Mouse (Mus musculus) ES-Bruce4 (cell line): Measurements from ENCODE around the gene Aspscr1.

Source experiments
- CTCF ChIP-seq: IDR thresholded peaks from one replicate; pipeline ENCODE4 v1.8.1; 2011; ENCODE audit warnings: low read depth, low read length
- EP300 ChIP-seq: IDR thresholded peaks from 2 replicates; pipeline ENCODE4 v1.6.1; 2011; ENCODE audit warnings: low read depth, low read length; ENCODE audit not compliant: insufficient read depth
- POLR2A ChIP-seq: IDR thresholded peaks from one replicate; pipeline ENCODE4 v1.8.1; 2011; ENCODE audit warnings: low read length; ENCODE audit not compliant: insufficient read depth

DNA sequence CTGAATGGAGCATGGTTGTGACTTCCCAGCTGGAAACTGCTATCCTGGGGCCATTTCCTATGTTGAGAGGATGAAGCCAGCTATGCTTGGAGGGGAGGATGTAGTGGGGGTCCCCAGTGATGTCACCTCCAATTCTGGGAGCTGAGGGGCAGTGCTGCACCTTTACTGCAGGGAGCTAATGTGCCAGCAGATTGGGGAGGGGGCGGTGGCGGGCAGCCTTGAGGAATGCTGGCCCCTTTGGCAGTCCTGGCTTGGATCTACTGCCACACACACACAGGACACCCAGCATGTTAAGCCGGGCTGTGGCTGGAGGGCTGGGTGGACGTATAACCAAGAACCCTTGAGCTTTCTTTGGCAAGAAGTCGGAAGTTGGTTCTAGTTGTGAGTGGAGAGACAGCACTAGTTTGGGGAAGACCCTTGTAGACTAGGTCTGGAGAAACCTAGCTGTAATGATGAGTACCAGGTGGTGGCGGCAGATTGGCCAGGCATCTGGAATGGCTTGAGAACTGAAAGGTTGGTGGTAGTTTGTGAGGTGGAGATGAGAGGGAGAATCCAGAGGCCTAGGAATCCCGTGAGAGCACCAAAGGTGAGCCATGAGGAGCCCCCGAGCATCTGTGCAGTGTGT lies 39.3 kb downstream of the Aspscr1 start:
- no peak for TF ChIP-seq POLR2A
- TF ChIP-seq CTCF, result no peak
- TF ChIP-seq EP300, result no peak
